Mouse (Mus musculus) heart, postnatal 0 days (tissue): ENCODE data around the gene Zkscan1.

Source experiments
- CTCF ChIP-seq: IDR thresholded peaks from 2 replicates; pipeline ENCODE4 v1.5.1; 2016; ENCODE audit warnings: antibody characterized with exemption, control low read depth, low read depth
- EP300 ChIP-seq: IDR thresholded peaks from 2 replicates; pipeline ENCODE4 v1.6.1; 2016; ENCODE audit warnings: antibody characterized with exemption, low read depth

DNA sequence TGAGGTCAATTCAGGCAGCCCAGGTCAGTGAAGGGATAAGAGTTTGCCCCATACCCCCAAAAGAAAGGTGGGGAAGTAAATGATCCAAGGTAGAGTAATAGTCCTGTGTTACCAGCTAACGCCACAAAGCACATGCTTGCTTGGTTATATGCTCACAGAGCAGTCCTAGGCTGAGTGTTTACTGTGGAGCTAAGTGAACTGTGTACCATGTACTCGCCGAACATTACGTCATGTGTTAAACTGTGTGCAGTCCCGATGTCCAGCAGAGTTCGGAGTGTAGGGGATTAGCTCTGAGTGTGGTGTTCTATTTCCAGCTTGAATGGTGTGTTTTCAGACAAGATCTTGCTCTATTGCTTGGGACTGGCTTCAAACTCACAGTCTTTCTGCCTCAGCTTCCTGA lies 9.6 kb downstream of the Zkscan1 start:
- TF ChIP-seq EP300 (no peak), CTCF (no peak)
